In genomic region chr2:22758310-22758972, GRCm38 (mm10) we compare ENCODE assay signal across 8 mouse cellular contexts. TPM values are rescaled to one million over a fixed set of nuclear protein-coding genes. Genes with fewer than 3 reads are reported as not detected.
DNase-seq lines count a peak whose midpoint lies in the region; ATAC-seq and TF ChIP-seq lines count a peak whose summit lies in the region.

No protein-coding gene starts in this region.

- 40% methylated on average over 6 of the region's 6 CpGs for WGBS in hindbrain, embryonic 10.5 days
- 44% methylated on average over 6 of the region's 6 CpGs for WGBS in hindbrain, embryonic 16.5 days
- WGBS in midbrain, embryonic 10.5 days: 40% methylated on average over 6 of the region's 6 CpGs
- WGBS in stomach, postnatal 0 days: 40% methylated on average over 6 of the region's 6 CpGs

- H3K9ac ChIP-seq in hindbrain, embryonic 16.5 days (ENCODE audit: low read depth, low read length): no peak overlapping the region
- H3K9ac ChIP-seq in stomach, postnatal 0 days (ENCODE audit: low read length): no peak overlapping the region

- TF ChIP-seq EP300 in stomach, postnatal 0 days (optimal IDR thresholded peaks at IDR 0.05): no peak

- no peak for ATAC-seq in hindbrain, embryonic 16.5 days
- peak; percentile 70 for ATAC-seq in erythroid progenitor cell, adult 5-6 weeks (replicated peaks; ENCODE audit: low FRiP score, poor library complexity, severe bottlenecking)
- ATAC-seq in inflammation-experienced regulatory T-cells, adult 6 months: peak; percentile 74
- peak; percentile 54; the same call in 1 of the 2 replicates for ATAC-seq in stomach, postnatal 0 days (ENCODE audit: low FRiP score, low TSS enrichment)

- DNase-seq in hindbrain, embryonic 10.5 days (ENCODE audit: low spot score): peak; percentile 34
- peak; percentile 45 for DNase-seq in adrenal gland, adult 2 months
- DNase-seq in layer of hippocampus, postnatal 36 days: peak; percentile 27 to 56
- peak; percentile 37 for DNase-seq in midbrain, embryonic 10.5 days (ENCODE audit: low spot score)
- DNase-seq in stomach, postnatal 0 days (ENCODE audit: low spot score): peak; percentile 57

- no peaks in the 10 kb centered on the region for H3K36me3 ChIP-seq in hindbrain, embryonic 10.5 days
- H3K36me3 ChIP-seq in hindbrain, embryonic 16.5 days (ENCODE audit: control insufficient read depth, insufficient read depth, low read length): no peaks in the 10 kb centered on the region
- no peaks in the 10 kb centered on the region for H3K36me3 ChIP-seq in midbrain, embryonic 10.5 days
- H3K36me3 ChIP-seq in stomach, postnatal 0 days (ENCODE audit: control insufficient read depth, insufficient read depth, low read length): no peaks in the 10 kb centered on the region

- H3K27me3 ChIP-seq in hindbrain, embryonic 10.5 days (ENCODE audit: insufficient read depth, poor library complexity, severe bottlenecking): no peaks in the 10 kb centered on the region
- H3K27me3 ChIP-seq in hindbrain, embryonic 16.5 days (replicated peaks; ENCODE audit: control insufficient read depth, insufficient read depth, low read length): no peaks in the 10 kb centered on the region
- H3K27me3 ChIP-seq in midbrain, embryonic 10.5 days (ENCODE audit: low read depth, poor library complexity, severe bottlenecking): no peaks in the 10 kb centered on the region
- no peaks in the 10 kb centered on the region for H3K27me3 ChIP-seq in stomach, postnatal 0 days (ENCODE audit: control insufficient read depth, insufficient read depth, low read length)

- H3K4me1 ChIP-seq in hindbrain, embryonic 10.5 days (replicated peaks): no peaks in the 10 kb centered on the region
- H3K4me1 ChIP-seq in hindbrain, embryonic 16.5 days (ENCODE audit: control insufficient read depth, insufficient read depth, low read depth, low read length): no peaks in the 10 kb centered on the region
- no peaks in the 10 kb centered on the region for H3K4me1 ChIP-seq in midbrain, embryonic 10.5 days
- no peaks in the 10 kb centered on the region for H3K4me1 ChIP-seq in stomach, postnatal 0 days (replicated peaks; ENCODE audit: control insufficient read depth, insufficient read depth)

- TF ChIP-seq CTCF in stomach, postnatal 0 days (IDR thresholded peaks at IDR 0.05; ENCODE audit: low read depth): peak; percentile 80

- no peaks in the 10 kb centered on the region for H3K9me3 ChIP-seq in hindbrain, embryonic 10.5 days
- no peaks in the 10 kb centered on the region for H3K9me3 ChIP-seq in hindbrain, embryonic 16.5 days (ENCODE audit: control insufficient read depth, low read length)
- H3K9me3 ChIP-seq in midbrain, embryonic 10.5 days (replicated peaks): no peaks in the 10 kb centered on the region; the same call in 1 of the 2 replicates
- H3K9me3 ChIP-seq in stomach, postnatal 0 days (ENCODE audit: control insufficient read depth, low read length): no peaks in the 10 kb centered on the region

- H3K4me2 ChIP-seq in hindbrain, embryonic 16.5 days (ENCODE audit: low read length): no peak overlapping the region
- H3K4me2 ChIP-seq in stomach, postnatal 0 days (replicated peaks; ENCODE audit: low read depth): no peak overlapping the region

- no peak overlapping the region for H3K4me3 ChIP-seq in hindbrain, embryonic 10.5 days
- no peak overlapping the region for H3K4me3 ChIP-seq in hindbrain, embryonic 16.5 days (ENCODE audit: low read length)
- H3K4me3 ChIP-seq in midbrain, embryonic 10.5 days: no peak overlapping the region
- no peak overlapping the region for H3K4me3 ChIP-seq in stomach, postnatal 0 days (ENCODE audit: low read depth, low read length)

- no peak overlapping the region for H3K27ac ChIP-seq in hindbrain, embryonic 10.5 days
- H3K27ac ChIP-seq in hindbrain, embryonic 16.5 days (ENCODE audit: low read depth, low read length): no peak overlapping the region
- H3K27ac ChIP-seq in midbrain, embryonic 10.5 days (replicated peaks): no peak overlapping the region
- no peak overlapping the region for H3K27ac ChIP-seq in stomach, postnatal 0 days (replicated peaks)

RNA-seq across cellular contexts. Expression of gene Apbb1ip, which starts 15.5 kb away (rescaled TPM):
- polyA plus RNA-seq in hindbrain, embryonic 10.5 days (2016; fragmentation: Nextera tagmentation; extraction: Ambion mirVana): 1.4 and 1.8 TPM in 2 replicates
- 0.86 and 2.1 TPM in 2 replicates for polyA plus RNA-seq in hindbrain, embryonic 16.5 days (2015; fragmentation: Nextera tagmentation; extraction: Ambion mirVana)
- total RNA-seq in adrenal gland, adult 2 months (2021): 1 to 10 TPM; 2.9 to 4.5 TPM
- polyA plus RNA-seq in adrenal gland, adult 2 months (2012; rRNA removed): 0.86 and 1.2 TPM in 2 replicates
- total RNA-seq in erythroid progenitor cell, adult 5-6 weeks (2015; ENCODE audit: low replicate concordance): 41.8 and 60.8 TPM in 2 replicates
- total RNA-seq in erythroid progenitor cell, adult 5-6 weeks (2017; ENCODE audit: low replicate concordance): 7.2 and 16.9 TPM in 2 replicates
- polyA plus RNA-seq in inflammation-experienced regulatory T-cells, adult 6 months (2017; shearing (Covaris generic)): 100 to 1,000 TPM in 1 of 3 experiments, 10 to 100 TPM in 2; 72.1 to 121 (median 83.8) TPM
- 1 to 10 TPM; 5.6 to 5.9 TPM for total RNA-seq in layer of hippocampus, postnatal 36 days (2021)
- polyA plus RNA-seq in midbrain, embryonic 10.5 days (2016; fragmentation: Nextera tagmentation; extraction: Ambion mirVana): 0.84 and 1.1 TPM in 2 replicates
- polyA plus RNA-seq in stomach, postnatal 0 days (2015; fragmentation: Nextera tagmentation; extraction: Ambion mirVana): 0.79 and 1.5 TPM in 2 replicates

Comparison
In these comparisons a context has a peak if more than half of its experiments do, and no peak if none do; other contexts are left out.
1. RNA of gene Apbb1ip, which starts 15.5 kb away (polyA plus RNA-seq): 72.1 to 121 TPM in inflammation-experienced regulatory T-cells, adult 6 months; 0.86 to 2.1 TPM in hindbrain, embryonic 16.5 days, 0.79 to 1.5 TPM in stomach, postnatal 0 days, 1.4 to 1.8 TPM in hindbrain, embryonic 10.5 days, 0.86 to 1.2 TPM in adrenal gland, adult 2 months and 0.84 to 1.1 TPM in midbrain, embryonic 10.5 days; every median in the first group is over 10 times any median in the second.
2. Peak in every context shown above with its lines, with median percentiles within 50 percentile points of each other: DNase-seq.